Mouse (Mus musculus) stomach, embryonic 16.5 days (tissue): ENCODE results near the gene Lrp6. TPM values are rescaled to one million over a fixed set of nuclear protein-coding genes. Genes with fewer than 3 reads are reported as not detected.

ENCODE experiments used
- ATAC-seq: fragments of 200-750 bp; cut with Nextera tagmentation; 2 replicates; pipeline ENCODE4 v1.8.0; 2017; ENCODE audit warnings: moderate number of reproducible peaks, moderate TSS enrichment; ENCODE audit not compliant: insufficient read depth, low FRiP score
- H3K27ac ChIP-seq: fragments of 300-500 bp; sonication (generic); 2 replicates; pipeline ENCODE4 v1.5.1; 2014; ENCODE audit warnings: low read length
- H3K27me3 ChIP-seq: fragments of 300-500 bp; sonication (generic); 2 replicates; pipeline ENCODE4 v1.6.1; 2014; ENCODE audit warnings: low read length, control low read depth, mixed read lengths; ENCODE audit not compliant: control insufficient read depth, insufficient read depth
- H3K36me3 ChIP-seq: fragments of 300-500 bp; sonication (generic); 2 replicates; pipeline ENCODE4 v1.6.1; 2014; ENCODE audit warnings: low read length; ENCODE audit not compliant: control insufficient read depth, insufficient read depth
- H3K4me1 ChIP-seq: fragments of 300-500 bp; sonication (generic); 2 replicates; pipeline ENCODE4 v1.6.1; 2014; ENCODE audit warnings: low read length, control low read depth, mixed read lengths; ENCODE audit not compliant: control insufficient read depth, insufficient read depth
- H3K4me2 ChIP-seq: fragments of 300-500 bp; sonication (generic); 2 replicates; pipeline ENCODE4 v1.6.1; 2014; ENCODE audit warnings: low read depth, low read length, mixed read lengths
- H3K4me3 ChIP-seq: fragments of 300-500 bp; sonication (generic); replicated peaks from 2 replicates; pipeline ENCODE4 v1.5.1; 2014; ENCODE audit warnings: mild to moderate bottlenecking, low read length
- H3K9ac ChIP-seq: fragments of 300-500 bp; sonication (generic); 2 replicates; pipeline ENCODE4 v1.6.1; 2014; ENCODE audit warnings: low read length
- H3K9me3 ChIP-seq: fragments of 300-500 bp; sonication (generic); replicated peaks from 2 replicates; pipeline ENCODE4 v1.6.1; 2016; ENCODE audit warnings: low read length, control low read depth; ENCODE audit not compliant: control insufficient read depth
- WGBS: fragments of 180-500 bp; shearing (Covaris S2); extraction: QIAGEN DNeasy Blood & Tissue Kit; methylation state at CpG from one replicate; pipeline ENCODE4 v1.1.7; 2014; 5-methylcytosine and 5-hydroxymethylcytosine counted together
- polyA plus RNA-seq: library from polyadenylated mRNA; unstranded; fragments of >200 nt; fragmentation: Nextera tagmentation; extraction: Ambion mirVana; gene quantifications from 2 replicates; pipeline ENCODE4 v1.2.1, GENCODE M21; 2015

Lrp6 gene
- polyA plus RNA-seq, 1 experiment from 2014 or later = 17.4 TPM

- H3K27me3 ChIP-seq = no peaks in the 10 kb centered on the region
- no peak overlapping the region for H3K4me3 ChIP-seq
- no peak overlapping the region for H3K9ac ChIP-seq
- H3K27ac ChIP-seq = no peak overlapping the region
- H3K4me2 ChIP-seq = no peak overlapping the region
- 73% methylated on average over 3 of the region's 3 CpGs for WGBS
- no peaks in the 10 kb centered on the region for H3K9me3 ChIP-seq
- H3K36me3 ChIP-seq = no peaks in the 10 kb centered on the region
- ATAC-seq = no peak
- no peaks in the 10 kb centered on the region for H3K4me1 ChIP-seq
Measured at GRCm38 (mm10) chr6:134416556-134417105, 150.1 kb downstream of the Lrp6 start.

GRCm38 (mm10) chr6:134414532-134414883 is 152.3 kb downstream of the Lrp6 start:
- peak; percentile 61; the same call in 1 of the 2 replicates for ATAC-seq
- H3K9me3 ChIP-seq = no peaks in the 10 kb centered on the region
- H3K4me1 ChIP-seq = no peaks in the 10 kb centered on the region
- H3K4me2 ChIP-seq = peak overlapping the region; percentile 43
- no peaks in the 10 kb centered on the region for H3K27me3 ChIP-seq
- H3K9ac ChIP-seq = peak overlapping the region; percentile 50; the same call in 1 of the 2 replicates
- H3K4me3 ChIP-seq = peak overlapping the region; percentile 29
- H3K27ac ChIP-seq = peak overlapping the region; percentile 85
- H3K36me3 ChIP-seq = no peaks in the 10 kb centered on the region
- WGBS = 63% methylated on average over 4 of the region's 4 CpGs

GRCm38 (mm10) chr6:134413706-134414531 is 152.8 kb downstream of the Lrp6 start:
- no peaks in the 10 kb centered on the region for H3K27me3 ChIP-seq
- H3K27ac ChIP-seq = peak overlapping the region; percentile 85
- peak; percentile 83 for ATAC-seq
- H3K9me3 ChIP-seq = no peaks in the 10 kb centered on the region
- H3K4me3 ChIP-seq = peak overlapping the region; percentile 29
- no peaks in the 10 kb centered on the region for H3K4me1 ChIP-seq
- H3K4me2 ChIP-seq = peak overlapping the region; percentile 43
- 45% methylated on average over 18 of the region's 18 CpGs for WGBS
- H3K9ac ChIP-seq = peak overlapping the region; percentile 50; the same call in 1 of the 2 replicates
- no peaks in the 10 kb centered on the region for H3K36me3 ChIP-seq

GRCm38 (mm10) chr6:134407226-134407625 is 159.5 kb downstream of the Lrp6 start:
- Histone ChIP-seq H3K9ac (peak overlapping the region; percentile 43; the same call in 1 of the 2 replicates), H3K27me3 (no peaks in the 10 kb centered on the region), H3K27ac (peak overlapping the region; percentile 55; the same call in 1 of the 2 replicates), H3K4me1 (peaks cover 4% of the 10 kb centered on the region; the same call in 1 of the 2 replicates), H3K36me3 (no peaks in the 10 kb centered on the region), H3K4me3 (no peak overlapping the region), H3K4me2 (peak overlapping the region; percentile 19; the same call in 1 of the 2 replicates), H3K9me3 (no peaks in the 10 kb centered on the region)
- ATAC-seq = no peak; the same call in 1 of the 2 replicates
- 52% methylated on average over 5 of the region's 5 CpGs for WGBS

GRCm38 (mm10) chr6:134403684-134404070 is 163.1 kb downstream of the Lrp6 start:
- Histone ChIP-seq H3K9me3 (no peaks in the 10 kb centered on the region), H3K9ac (no peak overlapping the region), H3K36me3 (no peaks in the 10 kb centered on the region), H3K27me3 (no peaks in the 10 kb centered on the region), H3K27ac (peak overlapping the region; percentile 81), H3K4me1 (peaks cover 4% of the 10 kb centered on the region; the same call in 1 of the 2 replicates), H3K4me2 (peak overlapping the region; percentile 38), H3K4me3 (peak overlapping the region; percentile 26)
- ATAC-seq = peak; percentile 83
- WGBS = 60% methylated on average over 9 of the region's 9 CpGs

GRCm38 (mm10) chr6:134402914-134403683 is 163.7 kb downstream of the Lrp6 start:
- Histone ChIP-seq H3K9ac (no peak overlapping the region), H3K27ac (peak overlapping the region; percentile 81), H3K4me1 (peaks cover 4% of the 10 kb centered on the region; the same call in 1 of the 2 replicates), H3K9me3 (no peaks in the 10 kb centered on the region), H3K36me3 (no peaks in the 10 kb centered on the region), H3K4me2 (peak overlapping the region; percentile 38), H3K4me3 (peak overlapping the region; percentile 26), H3K27me3 (no peaks in the 10 kb centered on the region)
- 34% methylated on average over 16 of the region's 16 CpGs for WGBS
- ATAC-seq = peak; percentile 39; the same call in 1 of the 2 replicates

Other genes starting within 250 kb of the Lrp6 start
- gene Bcl2l14, start 170.6 kb downstream of the Lrp6 start, polyA plus RNA-seq = 15.6 and 20.4 TPM in 2 replicates
- gene Mansc1, start 65.5 kb upstream of the Lrp6 start, polyA plus RNA-seq = 9.9 and 13.5 TPM in 2 replicates
- 16.5 and 17.7 TPM in 2 replicates for gene Borcs5, start 72.5 kb upstream of the Lrp6 start, polyA plus RNA-seq
- 18.5 and 19.2 TPM in 2 replicates for gene Dusp16, start 225.7 kb upstream of the Lrp6 start, polyA plus RNA-seq